Mouse (Mus musculus): ENCODE measurements at regions not wholly inside any gene's neighbourhood (a gene's known extent, or its start where the extent isn't known, plus 50 kb on each side); places are given as distances from the start of the nearest gene placed in this dataset.

DNA sequence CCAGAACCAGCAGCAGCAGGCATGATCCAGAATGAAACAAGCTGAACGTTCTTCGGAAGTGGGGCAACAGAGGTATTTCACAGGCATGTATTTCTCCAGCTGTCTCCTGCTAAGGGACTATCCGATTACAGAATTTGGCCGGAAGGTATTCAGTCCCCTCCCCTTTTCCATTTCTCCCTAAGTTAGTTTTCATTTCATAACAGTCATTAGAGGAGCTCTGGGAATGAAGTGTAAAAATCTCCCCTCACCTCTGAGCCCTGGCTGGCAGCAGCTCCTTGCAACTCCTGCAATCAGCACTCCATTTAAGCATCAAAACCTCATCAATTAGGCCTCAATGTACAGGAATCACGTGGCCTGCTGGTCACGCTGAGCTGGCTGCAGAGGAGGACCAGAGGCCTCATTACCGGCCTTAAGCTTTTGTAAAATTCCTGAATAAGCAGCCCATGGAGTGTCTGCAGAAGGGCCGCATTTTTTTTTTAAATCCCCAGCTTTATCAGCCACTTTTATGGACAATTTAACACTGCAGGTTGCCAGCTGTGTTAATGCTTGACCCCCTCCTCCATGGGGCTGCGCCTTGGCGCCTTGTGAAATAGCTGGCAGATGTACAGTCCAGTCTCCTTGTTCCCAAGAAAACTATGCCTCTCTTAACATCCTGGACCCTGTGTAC lies 456.1 kb upstream of the Kirrel3 start:
- intact Hi-C loops (cut with DNase I), result no loop called here
- DNase-seq, result no peak

DNA sequence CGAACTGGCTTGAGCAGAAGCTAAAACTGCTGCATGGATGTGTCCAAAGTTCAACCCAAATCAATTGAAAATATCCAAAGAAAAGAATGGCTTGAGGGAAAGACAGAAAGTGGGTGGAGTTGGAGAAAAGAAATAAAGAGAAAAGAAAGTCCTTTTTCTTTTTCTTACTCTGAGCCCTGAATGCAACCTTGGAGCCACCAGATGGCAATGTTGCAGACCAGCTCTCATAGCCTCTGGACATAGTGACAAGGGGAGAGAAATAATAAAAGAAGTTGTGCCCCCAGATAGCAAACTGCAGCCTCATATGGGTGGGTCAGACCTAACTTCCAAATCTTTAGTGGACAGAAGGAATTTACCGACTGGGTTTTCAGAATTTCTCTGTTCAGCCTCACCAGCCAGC lies 431.3 kb upstream of the Kirrel3 start:
- DNase-seq, result no peak
- intact Hi-C loops (cut with DNase I), result loop anchor here (5.0 to 10.0 kb wide), 2 partner anchors 433 to 700 kb away; partner anchors contain the start of gene Kirrel3
